Mouse (Mus musculus): Measurements from ENCODE around the gene Apln. TPM values are rescaled to one million over a fixed set of nuclear protein-coding genes. Genes with fewer than 3 reads are reported as not detected.

Gene Apln
- total and polyA plus RNA-seq, 2 experiments from 2014 or later = 1.7 to 6.0 TPM

DNA sequence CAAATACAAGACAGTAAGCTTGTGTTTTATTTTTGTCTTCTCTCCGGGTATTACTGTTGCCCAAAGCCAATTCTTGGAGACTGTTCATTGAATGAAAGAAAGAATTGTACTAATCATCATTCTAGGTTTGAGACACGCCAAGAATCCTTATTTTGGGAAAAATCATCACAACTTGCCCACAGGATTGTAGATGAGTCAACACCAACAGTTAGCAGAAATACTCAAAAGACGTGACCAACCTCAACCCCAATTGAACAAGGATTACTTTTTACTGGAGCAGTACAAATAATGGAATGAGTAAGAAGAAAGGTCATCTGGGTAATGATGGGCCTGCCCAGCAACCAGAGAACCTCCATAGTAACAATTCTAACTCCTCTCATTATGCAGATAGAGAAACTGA, 5.7 kb upstream of the Apln start:
- no peaks in the 10 kb centered on the region for H3K4me1 ChIP-seq (ENCODE audit: insufficient read depth)
- no peaks in the 10 kb centered on the region for H3K27me3 ChIP-seq (ENCODE audit: insufficient read depth, low read length)
- no peak overlapping the region for H3K9ac ChIP-seq
- DNase-seq (no peak), ATAC-seq (no peak)
- H3K36me3 ChIP-seq (ENCODE audit: insufficient read depth) = no peaks in the 10 kb centered on the region
- TF ChIP-seq CTCF (IDR thresholded peaks at IDR 0.05; ENCODE audit: low read depth) = no peak
- H3K4me3 ChIP-seq (ENCODE audit: low read depth, low read length) = no peak overlapping the region
- no peak overlapping the region for H3K4me2 ChIP-seq (ENCODE audit: low read depth)
- H3K27ac ChIP-seq (ENCODE audit: low read depth, low read length) = no peak overlapping the region
- 72% methylated on average over 3 of the region's 3 CpGs for WGBS
- no peaks in the 10 kb centered on the region for H3K9me3 ChIP-seq (ENCODE audit: low read length)

DNA sequence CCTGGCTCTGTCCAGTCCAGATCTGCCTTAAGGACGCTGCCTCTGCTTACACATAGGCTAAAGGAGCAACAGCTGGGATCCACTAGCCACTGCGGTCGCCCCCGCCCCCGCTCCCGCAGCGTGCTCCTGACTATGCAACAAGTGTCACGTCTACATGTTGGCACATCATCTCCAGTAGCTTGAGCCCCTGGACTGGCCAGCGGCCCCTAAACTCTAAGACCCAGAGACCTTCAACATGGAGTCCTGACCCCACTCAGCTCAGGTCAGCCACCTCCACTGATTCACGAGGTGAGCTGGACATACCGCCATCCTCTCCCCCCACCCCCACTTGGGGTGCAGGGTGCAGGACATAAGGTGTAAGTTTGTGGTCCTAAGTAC, 898 bp downstream of the Apln start:
- TF ChIP-seq CTCF (IDR thresholded peaks at IDR 0.05; ENCODE audit: low read depth) = no peak
- Histone ChIP-seq H3K27ac (ENCODE audit: low read depth, low read length) (no peak overlapping the region), H3K4me3 (ENCODE audit: low read depth, low read length) (peak overlapping the region; percentile 43), H3K4me1 (ENCODE audit: insufficient read depth) (no peaks in the 10 kb centered on the region), H3K27me3 (ENCODE audit: insufficient read depth, low read length) (no peaks in the 10 kb centered on the region), H3K9ac (no peak overlapping the region), H3K36me3 (ENCODE audit: insufficient read depth) (no peaks in the 10 kb centered on the region), H3K9me3 (ENCODE audit: low read length) (no peaks in the 10 kb centered on the region), H3K4me2 (ENCODE audit: low read depth) (peak overlapping the region; percentile 71)
- ATAC-seq (no peak), DNase-seq (no peak)
- WGBS = 33% methylated on average over 11 of the region's 11 CpGs

DNA sequence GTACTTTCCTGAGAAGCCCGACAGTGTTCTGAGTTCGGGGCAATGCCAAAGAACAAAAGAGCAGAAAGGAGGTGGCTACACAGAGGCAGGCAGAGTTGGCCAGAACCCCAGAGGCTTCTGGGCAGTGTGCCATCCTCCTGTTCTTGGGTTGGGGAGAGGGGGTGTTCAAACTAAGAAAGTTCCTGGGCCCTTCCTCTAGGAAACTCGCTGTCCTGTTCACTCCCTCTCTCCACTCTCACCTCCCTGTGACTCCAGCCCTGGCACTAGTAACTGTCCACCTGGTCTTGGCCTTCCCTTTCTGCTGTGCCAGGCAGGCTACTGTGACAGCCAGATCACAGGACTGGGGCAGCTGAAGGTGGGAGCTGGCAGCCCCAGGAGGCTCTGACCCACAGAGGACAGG, 1.6 kb downstream of the Apln start:
- no peaks in the 10 kb centered on the region for H3K9me3 ChIP-seq (ENCODE audit: low read length)
- TF ChIP-seq CTCF (IDR thresholded peaks at IDR 0.05; ENCODE audit: low read depth) = no peak
- no peak overlapping the region for H3K4me3 ChIP-seq (ENCODE audit: low read depth, low read length)
- DNase-seq (peak; percentile 43), ATAC-seq (no peak)
- no peaks in the 10 kb centered on the region for H3K27me3 ChIP-seq (ENCODE audit: insufficient read depth, low read length)
- no peak overlapping the region for H3K27ac ChIP-seq (ENCODE audit: low read depth, low read length)
- H3K4me1 ChIP-seq (ENCODE audit: insufficient read depth) = no peaks in the 10 kb centered on the region
- 48% methylated on average over 3 of the region's 3 CpGs for WGBS
- no peak overlapping the region for H3K4me2 ChIP-seq (ENCODE audit: low read depth)
- no peaks in the 10 kb centered on the region for H3K36me3 ChIP-seq (ENCODE audit: insufficient read depth)
- no peak overlapping the region for H3K9ac ChIP-seq

DNA sequence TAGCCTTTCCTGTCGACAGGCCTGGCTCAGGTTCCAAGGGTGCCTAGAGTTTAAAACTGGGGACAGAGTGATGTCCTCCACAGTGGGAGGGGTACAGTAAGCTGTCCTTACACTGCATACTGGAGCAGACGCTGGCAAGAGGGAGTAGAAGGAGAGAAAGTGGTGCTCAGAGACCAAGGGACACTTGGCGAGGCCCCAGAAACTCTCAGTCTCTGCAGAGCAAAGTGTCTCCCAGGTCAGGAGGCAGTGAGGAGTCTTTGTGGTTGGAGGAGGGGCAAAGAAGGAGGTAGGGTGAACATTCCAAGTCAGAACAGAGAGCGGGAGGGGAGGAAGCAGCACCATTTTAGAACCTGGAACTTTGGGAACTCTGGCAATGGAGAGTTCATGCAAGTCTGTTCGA, 2.8 kb downstream of the Apln start:
- Histone ChIP-seq H3K9ac (no peak overlapping the region), H3K27ac (ENCODE audit: low read depth, low read length) (no peak overlapping the region), H3K9me3 (ENCODE audit: low read length) (no peaks in the 10 kb centered on the region), H3K4me3 (ENCODE audit: low read depth, low read length) (no peak overlapping the region), H3K4me2 (ENCODE audit: low read depth) (no peak overlapping the region), H3K27me3 (ENCODE audit: insufficient read depth, low read length) (no peaks in the 10 kb centered on the region), H3K4me1 (ENCODE audit: insufficient read depth) (no peaks in the 10 kb centered on the region), H3K36me3 (ENCODE audit: insufficient read depth) (no peaks in the 10 kb centered on the region)
- 80% methylated on average over 5 of the region's 5 CpGs for WGBS
- TF ChIP-seq CTCF (IDR thresholded peaks at IDR 0.05; ENCODE audit: low read depth) = no peak
- ATAC-seq (no peak), DNase-seq (no peak)

DNA sequence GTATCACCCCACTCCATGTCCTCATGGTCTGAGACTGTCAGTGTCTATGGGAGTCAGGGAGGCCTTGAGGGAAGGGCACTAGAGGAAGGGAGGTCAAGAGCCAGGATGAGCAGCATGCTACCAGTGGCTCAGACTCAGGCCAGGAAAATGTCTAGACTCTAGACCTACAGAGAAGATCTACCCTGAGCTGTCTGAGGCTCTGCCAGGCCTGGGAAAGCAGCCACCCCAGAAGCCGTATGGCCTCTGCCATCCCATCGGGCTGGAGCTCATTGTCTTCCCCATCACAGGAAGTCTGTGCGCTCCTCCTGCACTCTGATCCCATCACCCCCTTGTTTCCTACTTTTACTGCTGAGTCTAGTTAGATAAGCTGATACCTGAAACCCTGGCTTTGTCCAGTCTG, 4.1 kb downstream of the Apln start:
- no peak overlapping the region for H3K4me2 ChIP-seq (ENCODE audit: low read depth)
- WGBS = 51% methylated on average over 3 of the region's 3 CpGs
- no peak overlapping the region for H3K27ac ChIP-seq (ENCODE audit: low read depth, low read length)
- no peaks in the 10 kb centered on the region for H3K9me3 ChIP-seq (ENCODE audit: low read length)
- H3K36me3 ChIP-seq (ENCODE audit: insufficient read depth) = no peaks in the 10 kb centered on the region
- TF ChIP-seq CTCF (IDR thresholded peaks at IDR 0.05; ENCODE audit: low read depth) = no peak
- H3K27me3 ChIP-seq (ENCODE audit: insufficient read depth, low read length) = no peaks in the 10 kb centered on the region
- no peak overlapping the region for H3K9ac ChIP-seq
- no peak overlapping the region for H3K4me3 ChIP-seq (ENCODE audit: low read depth, low read length)
- no peaks in the 10 kb centered on the region for H3K4me1 ChIP-seq (ENCODE audit: insufficient read depth)
- no peak for ATAC-seq
- DNase-seq = no peak

DNA sequence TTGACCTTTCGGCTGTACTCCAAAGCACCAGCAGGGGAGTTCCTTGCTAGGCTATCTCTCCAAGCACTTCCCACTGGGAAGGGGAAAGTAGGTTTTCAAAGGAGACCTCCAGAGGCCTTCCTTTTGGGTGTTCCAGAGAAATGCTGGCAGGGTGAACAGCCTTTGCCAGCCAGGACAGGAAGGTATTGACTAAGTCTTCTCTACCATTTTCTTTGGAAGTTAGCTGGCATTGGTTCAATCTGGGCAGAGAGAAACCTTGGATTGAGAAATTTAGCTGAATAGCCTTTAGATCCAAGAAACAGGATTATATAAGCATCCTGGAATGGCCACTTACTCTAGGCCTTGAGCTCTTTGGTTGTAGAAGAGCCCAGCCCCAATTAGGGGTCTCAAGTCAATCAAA, 11.8 kb downstream of the Apln start:
- no peaks in the 10 kb centered on the region for H3K36me3 ChIP-seq (ENCODE audit: insufficient read depth)
- H3K4me1 ChIP-seq (ENCODE audit: insufficient read depth) = no peaks in the 10 kb centered on the region
- H3K9ac ChIP-seq = no peak overlapping the region
- DNase-seq = no peak
- H3K4me2 ChIP-seq (ENCODE audit: low read depth) = no peak overlapping the region
- H3K9me3 ChIP-seq (ENCODE audit: low read length) = no peaks in the 10 kb centered on the region
- WGBS = 81% methylated on average over 1 of the region's 1 CpGs
- no peaks in the 10 kb centered on the region for H3K27me3 ChIP-seq (ENCODE audit: insufficient read depth, low read length)
- ATAC-seq = no peak
- no peak overlapping the region for H3K27ac ChIP-seq (ENCODE audit: low read depth, low read length)
- no peak for TF ChIP-seq CTCF (IDR thresholded peaks at IDR 0.05; ENCODE audit: low read depth)
- no peak overlapping the region for H3K4me3 ChIP-seq (ENCODE audit: low read depth, low read length)

DNA sequence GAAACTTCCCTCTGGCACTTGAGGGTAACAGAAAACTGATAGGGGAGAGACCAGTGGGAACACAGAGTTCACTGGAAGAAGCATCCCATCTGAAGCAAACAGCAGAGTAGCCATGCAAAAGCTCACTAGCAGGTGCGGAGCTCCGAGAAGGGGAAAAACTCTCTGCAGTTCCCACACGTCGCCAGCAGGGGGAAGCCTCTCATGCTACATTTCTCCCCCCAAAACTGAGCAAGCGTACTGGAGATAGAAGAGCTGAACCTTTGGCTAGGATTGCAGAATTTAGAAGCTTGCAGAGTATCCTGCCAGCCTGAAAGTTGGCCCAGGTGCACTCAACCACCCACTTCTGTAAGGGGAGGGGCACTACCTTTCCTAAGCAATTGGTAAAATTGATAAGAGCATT, 14.7 kb downstream of the Apln start:
- no peak overlapping the region for H3K9ac ChIP-seq
- TF ChIP-seq CTCF (IDR thresholded peaks at IDR 0.05; ENCODE audit: low read depth) = peak; percentile 82
- H3K4me3 ChIP-seq (ENCODE audit: low read depth, low read length) = no peak overlapping the region
- no peaks in the 10 kb centered on the region for H3K27me3 ChIP-seq (ENCODE audit: insufficient read depth, low read length)
- no peak overlapping the region for H3K27ac ChIP-seq (ENCODE audit: low read depth, low read length)
- no peaks in the 10 kb centered on the region for H3K4me1 ChIP-seq (ENCODE audit: insufficient read depth)
- no peaks in the 10 kb centered on the region for H3K36me3 ChIP-seq (ENCODE audit: insufficient read depth)
- WGBS = 15% methylated on average over 5 of the region's 5 CpGs
- ATAC-seq = peak; percentile 21; the same call in 1 of the 2 replicates
- H3K9me3 ChIP-seq (ENCODE audit: low read length) = no peaks in the 10 kb centered on the region
- no peak overlapping the region for H3K4me2 ChIP-seq (ENCODE audit: low read depth)
- peak; percentile 85 for DNase-seq

DNA sequence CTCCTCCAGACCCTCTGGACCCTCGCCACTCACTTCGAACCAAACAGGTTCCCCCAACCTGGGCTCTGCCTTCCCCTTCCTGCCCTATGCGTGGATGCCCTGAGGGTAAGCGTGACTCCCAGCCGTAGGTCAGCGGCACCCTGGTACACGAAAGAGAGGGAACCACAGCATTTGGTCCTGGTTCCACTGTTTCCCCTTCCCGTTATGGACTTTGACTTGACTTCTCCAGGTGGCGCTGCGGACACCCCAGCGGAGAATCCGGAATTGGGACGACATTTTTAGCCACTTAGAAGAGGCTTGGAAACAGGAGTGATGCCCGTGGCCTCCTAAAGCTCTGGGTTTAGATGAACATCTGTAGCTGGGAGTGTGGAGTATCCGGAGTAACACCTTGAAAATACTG, 15.3 kb downstream of the Apln start:
- H3K4me2 ChIP-seq (ENCODE audit: low read depth) = no peak overlapping the region
- H3K4me3 ChIP-seq (ENCODE audit: low read depth, low read length) = no peak overlapping the region
- H3K4me1 ChIP-seq (ENCODE audit: insufficient read depth) = no peaks in the 10 kb centered on the region
- 51% methylated on average over 15 of the region's 15 CpGs for WGBS
- H3K27ac ChIP-seq (ENCODE audit: low read depth, low read length) = no peak overlapping the region
- DNase-seq = no peak
- no peaks in the 10 kb centered on the region for H3K9me3 ChIP-seq (ENCODE audit: low read length)
- no peak overlapping the region for H3K9ac ChIP-seq
- no peak for ATAC-seq
- no peaks in the 10 kb centered on the region for H3K36me3 ChIP-seq (ENCODE audit: insufficient read depth)
- no peak; the same call in 1 of the 2 replicates for TF ChIP-seq CTCF (IDR thresholded peaks at IDR 0.05; ENCODE audit: low read depth)
- H3K27me3 ChIP-seq (ENCODE audit: insufficient read depth, low read length) = no peaks in the 10 kb centered on the region
